In genomic region chr1:84484577-84484976, GRCm38 (mm10) we compare ENCODE assay signal across 30 mouse cellular contexts.
"Had no signal": no experiment of that assay in that cellular context is flagged by ENCODE, and none has a peak within 500 bp of the region (broad histone marks: within the 10 kb centered on the region; RNA-seq: fewer than 3 reads in every experiment).

No protein-coding gene starts in this region.

- ATAC-seq: liver, embryonic 12.5 days; liver, postnatal 0 days; lung, postnatal 0 days; midbrain, embryonic 13.5 days; midbrain, embryonic 15.5 days had no signal

- H3K27ac ChIP-seq: left cerebral cortex, adult 2 months; limb, embryonic 10.5 days; limb, embryonic 12.5 days; limb, embryonic 13.5 days; limb, embryonic 15.5 days; liver, embryonic 12.5 days; liver, embryonic 13.5 days; liver, embryonic 14.5 days; liver, embryonic 15.5 days; lung, embryonic 15.5 days; macrophage; midbrain, embryonic 10.5 days; midbrain, embryonic 12.5 days; midbrain, embryonic 13.5 days; midbrain, embryonic 15.5 days; neural tube, embryonic 12.5 days had no signal

- H3K4me1 ChIP-seq: limb, embryonic 10.5 days; limb, embryonic 12.5 days; limb, embryonic 13.5 days; limb, embryonic 15.5 days; liver, embryonic 12.5 days; liver, embryonic 13.5 days; liver, embryonic 15.5 days; lung, embryonic 15.5 days; megakaryocyte, embryonic 14.5 days; midbrain, embryonic 10.5 days; midbrain, embryonic 12.5 days; midbrain, embryonic 15.5 days; neural tube, embryonic 12.5 days had no signal

- H3K4me3 ChIP-seq: left cerebral cortex, adult 2 months; limb, embryonic 10.5 days; limb, embryonic 12.5 days; limb, embryonic 13.5 days; limb, embryonic 15.5 days; liver, embryonic 12.5 days; liver, embryonic 13.5 days; liver, embryonic 15.5 days; lung, embryonic 15.5 days; megakaryocyte, embryonic 14.5 days; midbrain, embryonic 10.5 days; midbrain, embryonic 12.5 days; midbrain, embryonic 13.5 days; midbrain, embryonic 15.5 days; myocyte; neural tube, embryonic 12.5 days had no signal

- DNase-seq: liver; liver, embryonic 13.5 days; liver, postnatal 0 days; lung, adult 18-20 months; lung, adult 2 months; lung, embryonic 14.5 days; lung, postnatal 10 days; lung, postnatal 14 days; lung, postnatal 36 days; lung, postnatal 4 days; midbrain, embryonic 14.5 days had no signal

- H3K9me3 ChIP-seq: limb, embryonic 10.5 days; limb, embryonic 12.5 days; limb, embryonic 13.5 days; limb, embryonic 15.5 days; liver, embryonic 12.5 days; liver, embryonic 13.5 days; liver, embryonic 15.5 days; lung, embryonic 15.5 days; midbrain, embryonic 10.5 days; midbrain, embryonic 12.5 days; midbrain, embryonic 13.5 days; midbrain, embryonic 15.5 days; neural tube, embryonic 12.5 days had no signal

- H3K4me2 ChIP-seq: limb, embryonic 12.5 days; limb, embryonic 13.5 days; limb, embryonic 15.5 days; liver, embryonic 11.5 days; liver, embryonic 12.5 days; liver, embryonic 13.5 days; liver, embryonic 15.5 days; lung, embryonic 14.5 days; lung, embryonic 15.5 days; midbrain, embryonic 12.5 days; midbrain, embryonic 13.5 days; midbrain, embryonic 15.5 days; neural tube, embryonic 12.5 days had no signal

- H3K27me3 ChIP-seq: limb, embryonic 12.5 days; limb, embryonic 15.5 days; liver, embryonic 12.5 days; liver, embryonic 13.5 days; liver, embryonic 15.5 days; lung, embryonic 15.5 days; megakaryocyte, embryonic 14.5 days; midbrain, embryonic 12.5 days; midbrain, embryonic 13.5 days; midbrain, embryonic 15.5 days; neural tube, embryonic 12.5 days had no signal

- H3K36me3 ChIP-seq: limb, embryonic 10.5 days; limb, embryonic 12.5 days; limb, embryonic 13.5 days; limb, embryonic 15.5 days; liver, embryonic 12.5 days; liver, embryonic 13.5 days; liver, embryonic 15.5 days; lung, embryonic 15.5 days; midbrain, embryonic 10.5 days; midbrain, embryonic 12.5 days; midbrain, embryonic 13.5 days; midbrain, embryonic 15.5 days; neural tube, embryonic 12.5 days had no signal

- H3K9ac ChIP-seq: limb, embryonic 12.5 days; limb, embryonic 13.5 days; limb, embryonic 15.5 days; liver, embryonic 12.5 days; liver, embryonic 13.5 days; liver, embryonic 14.5 days; liver, embryonic 15.5 days; liver, postnatal 0 days; lung, embryonic 14.5 days; lung, embryonic 15.5 days; midbrain, embryonic 12.5 days; midbrain, embryonic 13.5 days; midbrain, embryonic 15.5 days; neural tube, embryonic 12.5 days had no signal
